Mouse (Mus musculus) myocyte (in vitro differentiated cells): ENCODE results near the gene Eepd1.

Experiments used
- E2F4 ChIP-seq: IDR thresholded peaks from one replicate; pipeline ENCODE4 v1.6.1; 2011; ENCODE audit warnings: mild to moderate bottlenecking, control low read depth, moderate library complexity; ENCODE audit not compliant: insufficient read depth
- POLR2A ChIP-seq: IDR thresholded peaks from one replicate; pipeline ENCODE4 v1.6.1; 2011; ENCODE audit warnings: low read depth, mild to moderate bottlenecking, control low read depth, moderate library complexity; ENCODE audit not compliant: insufficient read length
- POLR2AphosphoS2 ChIP-seq: IDR thresholded peaks from one replicate; pipeline ENCODE4 v1.6.1; 2011; ENCODE audit warnings: low read depth, control low read depth; ENCODE audit not compliant: insufficient read length
- TCF12 ChIP-seq: IDR thresholded peaks from one replicate; pipeline ENCODE4 v1.6.1; 2011; ENCODE audit warnings: mild to moderate bottlenecking, control low read depth; ENCODE audit not compliant: poor library complexity, insufficient read depth, severe bottlenecking
- USF1 ChIP-seq: IDR thresholded peaks from one replicate; pipeline ENCODE4 v1.6.1; 2011; ENCODE audit warnings: low read depth, mild to moderate bottlenecking, control low read depth, moderate library complexity

DNA sequence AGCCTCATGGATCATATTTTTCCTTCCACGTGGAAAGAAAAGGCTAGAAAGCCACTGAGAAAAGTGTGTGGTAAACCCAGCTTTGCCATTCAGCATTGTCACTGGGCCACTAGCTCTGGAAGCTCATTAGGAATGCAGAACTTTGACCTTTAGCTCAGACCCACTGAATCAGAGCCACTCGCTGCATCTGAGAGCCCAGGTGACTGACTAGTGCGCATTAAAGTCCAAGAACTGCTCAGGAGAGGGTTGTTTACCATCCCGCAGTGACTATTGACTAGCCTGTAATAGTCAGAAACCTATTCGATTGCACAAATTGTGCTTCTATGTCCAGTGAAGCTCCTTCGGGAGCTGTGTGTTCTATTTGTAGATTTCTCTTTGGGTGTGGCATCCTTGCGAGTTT is 68.8 kb downstream of the Eepd1 start:
- no peak for TF ChIP-seq POLR2A
- TF ChIP-seq TCF12, result no peak
- TF ChIP-seq E2F4, result no peak
- TF ChIP-seq USF1, result no peak
- no peak for TF ChIP-seq POLR2AphosphoS2
